Mouse (Mus musculus) limb, embryonic 14.5 days (tissue): ENCODE results near the gene Acap1. TPM values are rescaled to one million over a fixed set of nuclear protein-coding genes. Genes with fewer than 3 reads are reported as not detected.
A peak's percentile ranks its signal among the peaks of the same experiment; 100 is the strongest.

Source experiments
- ATAC-seq: fragments of 200-750 bp; cut with Nextera tagmentation; 2 replicates; pipeline ENCODE4 v1.8.0; 2017; ENCODE audit warnings: low read depth, moderate number of reproducible peaks, moderate TSS enrichment; ENCODE audit not compliant: low FRiP score
- DNase-seq: peaks from one replicate; pipeline ENCODE4 v3.0.0-alpha.2; 2015; ENCODE audit warnings: low spot score
- H3K27ac ChIP-seq: fragments of 300-500 bp; sonication (generic); replicated peaks from 2 replicates; pipeline ENCODE4 v1.5.1; 2014; ENCODE audit warnings: low read depth, mild to moderate bottlenecking, low read length, moderate library complexity, mixed read lengths
- H3K27me3 ChIP-seq: fragments of 300-500 bp; sonication (generic); 2 replicates; pipeline ENCODE4 v1.6.1; 2014; ENCODE audit warnings: low read length, mixed read lengths; ENCODE audit not compliant: control insufficient read depth, insufficient read depth
- H3K36me3 ChIP-seq: fragments of 300-500 bp; sonication (generic); 2 replicates; pipeline ENCODE4 v1.6.1; 2014; ENCODE audit warnings: mild to moderate bottlenecking, low read length, moderate library complexity, mixed read lengths; ENCODE audit not compliant: control insufficient read depth, insufficient read depth
- H3K4me1 ChIP-seq: fragments of 300-500 bp; sonication (generic); 2 replicates; pipeline ENCODE4 v1.6.1; 2014; ENCODE audit warnings: antibody characterized with exemption, low read length, mixed read lengths; ENCODE audit not compliant: control insufficient read depth, insufficient read depth
- H3K4me2 ChIP-seq: fragments of 300-500 bp; sonication (generic); replicated peaks from 2 replicates; pipeline ENCODE4 v1.6.1; 2014; ENCODE audit warnings: low read depth, mild to moderate bottlenecking, low read length, moderate library complexity; ENCODE audit not compliant: severe bottlenecking
- H3K4me3 ChIP-seq: fragments of 300-500 bp; sonication (generic); replicated peaks from 2 replicates; pipeline ENCODE4 v1.5.1; 2014; ENCODE audit warnings: low read length
- H3K9ac ChIP-seq: fragments of 300-500 bp; sonication (generic); 2 replicates; pipeline ENCODE4 v1.6.1; 2014; ENCODE audit warnings: mild to moderate bottlenecking, low read depth, low read length, moderate library complexity; ENCODE audit not compliant: severe bottlenecking
- H3K9me3 ChIP-seq: fragments of 300-500 bp; sonication (generic); 2 replicates; pipeline ENCODE4 v1.6.1; 2016; ENCODE audit warnings: low read length; ENCODE audit not compliant: control insufficient read depth
- POLR2A ChIP-seq: fragments of 200-500 bp; IDR thresholded peaks from 2 replicates; pipeline ENCODE4 v1.8.0; 2012; ENCODE audit warnings: inconsistent platforms, mild to moderate bottlenecking, moderate library complexity, borderline replicate concordance; ENCODE audit not compliant: insufficient read depth, insufficient read length; ENCODE audit errors: extremely low read depth
- WGBS: fragments of 180-500 bp; shearing (Covaris S2); extraction: QIAGEN DNeasy Blood & Tissue Kit; methylation state at CpG from one replicate; pipeline ENCODE4 v1.1.7; 2014; 5-methylcytosine and 5-hydroxymethylcytosine counted together
- polyA plus RNA-seq, 2 experiments: library from polyadenylated mRNA; depleted of rRNA in 1 of 2; stranded (reverse) in 1 of 2; unstranded in 1 of 2; fragments of >200 nt; fragmentation: Nextera tagmentation in 1 of 2; extraction: Ambion mirVana in 1 of 2; gene quantifications; 2 replicates each; pipeline versions ENCODE4 v1.2.1 to v1.2.3; 2012 to 2014

Gene Acap1
- polyA plus RNA-seq, 2 experiments: 2.1 TPM

- H3K36me3 ChIP-seq: peaks cover 41% of the 10 kb centered on the region
These were observed 45.5 kb downstream of the Acap1 start for GRCm38 (mm10) chr11:69849884-69850283.

DNA sequence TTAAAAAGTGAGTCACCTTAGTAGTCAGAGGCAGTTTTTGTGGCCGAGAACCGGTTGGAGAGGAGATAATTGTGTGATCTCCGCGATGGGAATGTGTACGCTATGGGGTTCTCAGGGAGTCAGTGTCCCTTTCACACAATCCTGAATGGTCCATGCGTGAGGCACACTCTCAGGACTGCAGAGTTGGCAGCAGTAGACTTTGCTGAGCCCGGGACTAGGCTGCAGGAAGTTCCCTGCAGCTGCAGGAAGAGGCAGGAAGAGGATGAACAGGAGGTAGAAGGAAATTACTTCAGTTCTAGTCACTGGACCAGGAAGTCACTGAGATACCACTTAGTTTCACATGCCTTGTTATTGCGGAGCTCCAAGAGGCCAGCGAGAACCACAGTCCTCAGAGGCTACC, 46.2 kb downstream of the Acap1 start:
- Histone ChIP-seq H3K27ac (no peak overlapping the region), H3K4me1 (peaks cover 17% of the 10 kb centered on the region), H3K36me3 (peaks cover 41% of the 10 kb centered on the region), H3K4me3 (no peak overlapping the region), H3K27me3 (no peaks in the 10 kb centered on the region), H3K4me2 (no peak overlapping the region), H3K9me3 (no peaks in the 10 kb centered on the region), H3K9ac (no peak overlapping the region)
- WGBS: 92% methylated on average over 9 of the region's 9 CpGs
- DNase-seq: no peak
- no peak for TF ChIP-seq POLR2A
- ATAC-seq: no peak

More at GRCm38 (mm10) chr11:69849884-69850283, 45.5 kb downstream of the Acap1 start:
- no peak overlapping the region for H3K4me3 ChIP-seq
- H3K27me3 ChIP-seq: no peaks in the 10 kb centered on the region
- H3K4me2 ChIP-seq: no peak overlapping the region
- no peak overlapping the region for H3K27ac ChIP-seq
- no peak for DNase-seq
- ATAC-seq: no peak
- no peak for TF ChIP-seq POLR2A
- no peaks in the 10 kb centered on the region for H3K9me3 ChIP-seq
- H3K4me1 ChIP-seq: peaks cover 17% of the 10 kb centered on the region
- 95% methylated on average over 15 of the region's 15 CpGs for WGBS
- no peak overlapping the region for H3K9ac ChIP-seq

DNA sequence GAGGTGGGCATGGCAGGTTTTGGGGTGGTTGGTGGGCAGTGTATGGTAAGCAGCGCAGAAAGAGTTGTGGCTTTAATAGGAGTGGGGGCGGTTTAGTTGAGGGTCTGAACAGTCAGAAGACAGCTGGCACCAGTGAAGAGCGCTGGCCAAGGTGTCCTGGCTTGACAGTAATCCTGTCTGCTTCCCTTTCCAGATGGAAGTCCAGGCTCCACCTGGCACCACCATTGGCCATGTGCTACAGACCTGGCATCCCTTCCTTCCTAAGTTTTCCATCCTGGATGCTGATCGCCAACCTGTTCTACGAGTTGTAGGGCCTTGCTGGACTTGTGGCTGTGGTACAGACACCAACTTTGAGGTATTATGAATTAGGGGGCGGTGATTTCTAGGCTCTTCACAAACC, 47.3 kb downstream of the Acap1 start:
- Histone ChIP-seq H3K4me2 (peak overlapping the region; percentile 93; the same call in 1 of the 2 replicates), H3K9ac (no peak overlapping the region), H3K36me3 (peaks cover 41% of the 10 kb centered on the region), H3K9me3 (no peaks in the 10 kb centered on the region), H3K4me3 (peak overlapping the region; percentile 68), H3K4me1 (peaks cover 17% of the 10 kb centered on the region), H3K27ac (no peak overlapping the region), H3K27me3 (no peaks in the 10 kb centered on the region)
- 98% methylated on average over 6 of the region's 6 CpGs for WGBS
- DNase-seq: no peak
- TF ChIP-seq POLR2A: no peak
- no peak for ATAC-seq

DNA sequence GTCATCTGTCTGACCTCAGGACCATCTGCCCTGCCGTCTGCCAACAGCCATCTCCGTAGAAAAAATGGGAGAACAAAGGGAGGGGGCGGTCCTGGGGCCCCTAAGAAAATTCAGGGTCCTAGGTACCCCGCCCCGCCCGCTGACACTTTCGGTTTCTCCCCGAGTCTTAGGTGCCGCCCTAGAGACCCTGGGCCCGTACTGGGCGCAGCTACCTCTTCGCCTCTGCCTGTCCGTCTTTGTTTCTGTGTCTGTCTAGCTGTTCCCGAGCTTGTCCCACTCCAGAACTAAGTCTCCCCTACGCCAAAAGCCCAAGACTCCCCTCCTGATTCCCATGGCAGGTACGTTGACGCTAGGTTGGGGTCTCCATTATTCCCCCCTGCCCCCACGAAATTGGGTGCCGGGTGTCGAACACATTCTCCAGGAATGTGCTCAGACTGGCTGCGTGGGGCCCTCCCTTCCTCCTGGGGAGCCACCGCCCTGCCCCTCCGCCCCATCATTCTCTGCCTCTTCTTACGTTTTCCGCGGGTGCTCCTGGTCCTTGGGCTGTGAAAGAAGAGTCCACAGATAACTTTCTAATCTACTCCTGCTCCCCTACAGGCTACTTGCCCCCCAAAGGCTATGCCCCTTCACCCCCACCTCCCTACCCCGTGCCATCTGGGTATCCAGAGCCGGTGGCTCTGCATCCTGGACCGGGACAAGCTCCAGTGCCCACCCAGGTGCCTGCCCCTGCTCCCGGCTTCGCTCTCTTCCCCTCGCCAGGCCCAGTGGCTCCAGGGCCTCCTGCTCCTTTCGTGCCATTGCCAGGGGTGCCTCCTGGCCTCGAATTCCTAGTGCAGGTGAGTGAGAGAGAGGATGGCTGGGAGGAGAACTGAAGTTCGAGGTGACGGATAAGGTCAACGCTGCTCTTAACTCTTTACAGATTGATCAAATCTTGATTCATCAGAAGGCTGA, 48.3 kb downstream of the Acap1 start:
- no peak for TF ChIP-seq POLR2A
- WGBS: 10% methylated on average over 37 of the region's 37 CpGs
- peaks cover 40% of the 10 kb centered on the region for H3K36me3 ChIP-seq

DNA sequence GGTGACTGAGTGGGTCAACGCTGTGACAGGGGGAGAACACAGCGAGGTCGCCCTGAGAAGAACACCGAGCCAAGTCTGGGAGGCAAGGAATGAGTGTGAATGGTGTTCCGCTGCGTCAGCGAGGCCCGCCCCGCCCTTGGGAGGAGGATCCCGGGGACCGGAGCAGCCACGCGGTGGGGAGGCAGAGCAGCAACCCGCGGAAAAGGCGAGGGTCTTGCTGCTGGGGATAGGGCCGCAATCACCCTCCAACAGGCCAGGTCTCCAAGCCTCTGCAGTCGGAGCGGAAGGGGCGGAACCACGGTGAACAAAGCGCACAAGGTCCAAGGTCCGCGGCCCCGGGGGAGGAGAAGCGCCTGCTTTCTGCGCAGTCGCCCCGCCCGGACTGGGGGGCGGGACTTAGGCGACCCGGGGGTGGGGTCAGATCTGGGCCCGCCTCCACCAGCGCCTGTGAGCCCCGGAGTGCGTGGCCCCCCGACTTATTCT, 49.1 kb downstream of the Acap1 start, which contains the start of gene Plscr3:
Plscr3 (plus strand) TSS at position 179 of the 483 bp plus-strand sequence.
- under 1% methylated on average over 33 of the region's 38 CpGs for WGBS
- Histone ChIP-seq H3K9ac (peak within 1 kb of the TSS; percentile 85), H3K27me3 (no peaks in the 10 kb centered on the region), H3K27ac (peak within 1 kb of the TSS; percentile 84), H3K9me3 (no peaks in the 10 kb centered on the region), H3K36me3 (peaks cover 32% of the 10 kb centered on the region), H3K4me2 (peak within 1 kb of the TSS; percentile 93), H3K4me3 (peak within 1 kb of the TSS; percentile 68), H3K4me1 (peaks cover 17% of the 10 kb centered on the region)
- TF ChIP-seq POLR2A: no peak
- ATAC-seq: peak; percentile 95
- DNase-seq: peak; percentile 91

More for the DNA sequence above, 48.3 kb downstream of the Acap1 start:
- Histone ChIP-seq H3K27me3 (no peaks in the 10 kb centered on the region), H3K4me2 (peak overlapping the region; percentile 93), H3K9me3 (no peaks in the 10 kb centered on the region), H3K4me1 (peaks cover 17% of the 10 kb centered on the region), H3K27ac (peak overlapping the region; percentile 84), H3K4me3 (peak overlapping the region; percentile 68), H3K9ac (peak overlapping the region; percentile 85)
- DNase-seq: peak; percentile 16
- ATAC-seq: peak; percentile 34
